Mouse (Mus musculus): ENCODE data around the gene Cdk14.

The Cdk14 gene

DNA sequence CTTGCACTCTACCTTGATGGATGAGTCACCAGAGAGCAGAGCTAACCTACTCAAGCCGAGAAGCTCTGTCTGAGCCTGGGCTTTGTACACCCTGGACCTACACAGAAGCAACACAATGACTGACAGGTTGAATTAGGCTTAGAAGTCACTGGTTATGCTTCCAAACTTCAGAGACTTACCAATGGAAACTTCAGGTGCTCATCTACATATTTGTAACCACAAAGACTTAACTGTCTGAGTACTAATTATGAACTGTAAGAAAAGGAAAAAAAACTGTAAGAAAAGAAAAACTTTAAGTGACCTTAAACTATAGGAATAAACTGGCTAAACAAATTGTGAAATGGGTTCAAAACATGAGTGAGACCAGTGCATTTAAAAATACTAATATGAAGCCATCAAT, 364.6 kb downstream of the Cdk14 start:
- no peak for DNase-seq

DNA sequence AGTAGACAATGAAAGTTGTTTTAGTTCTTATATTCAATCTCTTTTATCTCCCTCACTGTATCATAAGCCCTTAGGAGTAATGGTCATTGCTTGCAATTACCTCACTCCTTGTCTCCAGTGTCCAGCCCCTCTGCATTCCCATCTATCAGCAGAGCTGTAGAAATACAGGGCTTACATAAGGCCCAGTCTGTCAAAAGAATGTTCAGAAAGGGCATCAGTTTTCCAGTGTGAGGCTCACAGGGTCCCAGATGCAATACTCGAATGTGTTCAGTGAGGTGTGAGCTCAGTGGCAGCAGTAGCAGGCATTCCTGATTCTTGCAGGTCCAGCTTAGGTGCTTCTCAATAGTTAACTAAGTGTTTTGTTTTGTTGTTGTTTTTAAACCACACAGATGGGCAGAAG, 365.8 kb downstream of the Cdk14 start:
- DNase-seq, result no peak

DNA sequence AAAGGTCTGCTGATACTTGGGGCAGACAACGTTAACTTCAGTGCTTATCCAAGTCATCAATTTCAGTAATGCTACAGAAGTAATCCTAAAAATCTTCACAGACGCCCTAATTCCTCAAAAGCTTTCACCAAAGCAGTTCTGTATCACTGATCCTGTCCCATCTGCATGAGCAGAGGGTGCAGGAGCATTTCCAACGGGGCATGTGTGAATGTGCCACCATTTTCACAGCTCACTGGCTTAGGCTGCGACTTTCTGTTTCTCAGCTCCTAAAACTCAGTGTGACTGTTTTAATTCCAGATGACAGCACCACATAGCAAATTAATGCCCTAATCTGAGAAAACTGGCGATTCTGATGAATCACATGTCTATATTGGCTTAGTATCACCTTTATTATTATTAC, 375.8 kb downstream of the Cdk14 start:
- no peak for DNase-seq

DNA sequence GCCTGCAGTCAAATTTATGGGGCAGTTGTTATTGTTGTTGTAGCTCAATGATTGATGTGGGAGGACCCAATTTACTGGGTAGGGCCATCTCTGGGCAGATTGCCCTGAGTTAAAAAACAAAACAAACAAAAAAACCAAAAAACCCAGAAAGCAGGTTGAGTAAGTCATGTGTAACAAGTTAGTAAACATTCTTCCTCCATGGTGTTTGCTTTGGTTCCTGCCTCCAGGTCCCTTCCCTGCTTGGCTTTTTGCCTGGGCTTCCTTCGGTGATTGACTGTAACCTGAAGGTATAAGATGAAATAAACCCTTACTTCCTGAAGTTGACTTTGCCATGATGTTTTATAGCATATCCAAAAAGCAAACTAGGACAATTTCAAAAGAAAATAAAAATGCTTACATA, 377.4 kb downstream of the Cdk14 start:
- no peak for DNase-seq

DNA sequence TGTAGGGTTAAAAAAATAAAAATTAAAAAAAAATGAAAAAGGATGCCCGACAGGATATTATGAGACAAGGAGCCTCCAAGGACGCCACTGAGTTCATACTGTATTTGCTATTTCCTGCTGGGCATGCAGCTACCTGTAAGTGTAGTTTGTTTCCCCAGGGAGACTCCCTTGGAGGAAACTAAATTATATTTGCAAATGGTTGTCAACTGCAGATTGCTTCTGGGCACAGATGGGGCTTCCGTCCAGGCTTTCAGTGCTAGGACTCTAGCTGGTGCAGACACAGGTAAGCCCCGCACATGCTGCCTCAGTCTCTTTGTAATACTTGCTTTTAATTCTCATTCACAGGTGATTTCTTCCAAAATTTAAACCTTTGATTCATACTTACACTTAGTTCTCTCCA, 378.6 kb downstream of the Cdk14 start:
- no peak for DNase-seq

DNA sequence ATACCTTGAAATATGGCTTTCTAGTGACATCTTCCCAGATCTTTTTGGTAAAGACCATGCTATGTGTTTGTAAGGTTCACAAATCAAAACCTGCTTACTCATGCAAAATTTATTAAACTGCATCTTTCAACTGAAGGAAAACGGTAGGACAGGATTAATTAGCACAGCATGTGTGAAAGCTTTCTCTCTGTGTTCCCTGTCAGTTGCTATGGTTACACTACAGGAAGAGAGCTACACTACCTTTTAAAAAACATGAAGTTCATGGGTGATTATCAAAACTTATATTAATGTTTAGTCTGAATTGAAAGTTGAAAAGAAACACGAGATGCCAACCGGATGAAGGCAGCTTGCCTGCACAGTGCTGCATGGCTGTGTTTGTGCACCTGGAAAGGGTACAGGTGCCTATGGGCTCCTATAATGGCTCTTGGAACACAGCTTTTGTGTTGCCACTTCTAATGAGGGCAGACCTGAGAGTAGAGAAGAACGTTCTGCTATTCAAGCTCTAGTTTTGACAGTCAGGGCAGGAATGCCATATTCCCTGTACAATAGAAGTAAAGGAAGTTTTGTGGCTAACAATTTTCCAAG, 380.3 kb downstream of the Cdk14 start:
- DNase-seq, result no peak

DNA sequence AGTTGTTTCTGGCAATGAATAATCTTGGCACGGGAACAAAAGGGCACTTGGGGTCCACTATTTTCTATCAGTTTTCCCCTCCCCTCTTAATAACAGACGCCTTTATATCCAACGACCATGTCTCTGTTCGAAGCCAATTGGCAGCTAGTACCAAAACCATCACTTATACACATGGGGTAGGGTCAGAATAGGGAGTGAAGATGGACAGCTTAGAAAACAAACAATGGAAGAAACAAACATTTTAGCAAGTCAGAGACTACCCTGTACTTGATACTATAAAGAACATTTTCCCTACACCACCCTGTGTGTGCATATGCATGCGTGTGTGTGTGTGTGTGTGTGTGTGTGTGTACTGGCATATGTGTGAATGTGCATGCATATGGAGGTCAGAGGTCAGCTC, 386.7 kb downstream of the Cdk14 start:
- DNase-seq, result no peak

DNA sequence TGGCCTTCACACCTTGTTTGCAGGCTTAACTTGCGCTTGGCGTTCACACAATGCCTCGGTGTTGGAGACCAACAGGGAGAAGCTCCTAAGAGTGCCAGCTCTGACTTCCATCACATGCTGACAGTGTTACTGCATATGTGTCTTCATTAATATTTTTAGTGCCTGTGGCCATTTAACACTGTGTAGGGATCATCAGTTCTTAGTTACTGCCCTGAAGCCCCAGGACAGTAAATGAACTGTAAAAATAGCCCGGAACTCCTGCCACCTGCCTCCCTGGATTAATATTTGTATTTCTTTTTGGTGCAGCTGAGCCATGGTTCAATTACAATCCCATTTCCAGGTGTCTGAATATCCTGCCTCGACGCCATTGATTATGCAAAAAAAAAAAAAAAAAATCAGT, 387.3 kb downstream of the Cdk14 start:
- no peak for DNase-seq

DNA sequence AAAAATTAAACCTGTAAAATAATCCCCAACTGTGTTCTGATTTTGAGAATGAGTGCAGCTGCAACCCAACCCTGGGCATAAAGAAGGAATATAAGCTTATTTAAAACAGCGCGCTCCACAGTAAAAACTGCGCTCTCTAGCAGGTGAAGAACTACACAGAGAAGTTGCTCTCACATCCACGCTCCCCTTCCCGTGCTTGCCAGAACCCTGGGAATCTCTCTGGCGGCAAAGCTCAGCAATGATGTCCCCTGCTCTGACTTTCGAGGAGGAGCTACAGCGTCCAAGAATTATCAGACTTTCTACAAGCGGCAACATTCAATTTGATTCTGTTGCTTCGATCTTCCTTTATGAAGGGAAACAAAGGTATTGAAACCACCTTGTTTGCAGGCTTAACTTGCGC, 387.7 kb downstream of the Cdk14 start:
- DNase-seq, result no peak

DNA sequence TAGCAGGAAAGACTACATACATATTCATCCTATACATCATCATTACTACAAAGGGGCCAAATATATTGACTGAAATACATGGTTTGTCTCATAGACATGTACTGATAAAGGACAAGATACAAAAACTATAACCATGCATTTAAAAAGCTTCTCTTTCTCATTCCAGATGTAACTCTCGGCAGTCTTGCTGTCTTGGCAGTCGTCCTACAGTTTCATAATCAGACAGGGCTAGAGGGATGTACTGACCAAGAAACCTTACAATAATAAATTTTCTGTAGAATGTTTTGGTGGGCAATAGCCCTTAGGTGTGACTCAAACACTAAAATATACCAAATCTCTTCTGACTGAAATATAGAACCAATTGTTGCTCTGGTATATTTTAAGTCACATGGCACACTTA, 389.7 kb downstream of the Cdk14 start:
- DNase-seq, result no peak

DNA sequence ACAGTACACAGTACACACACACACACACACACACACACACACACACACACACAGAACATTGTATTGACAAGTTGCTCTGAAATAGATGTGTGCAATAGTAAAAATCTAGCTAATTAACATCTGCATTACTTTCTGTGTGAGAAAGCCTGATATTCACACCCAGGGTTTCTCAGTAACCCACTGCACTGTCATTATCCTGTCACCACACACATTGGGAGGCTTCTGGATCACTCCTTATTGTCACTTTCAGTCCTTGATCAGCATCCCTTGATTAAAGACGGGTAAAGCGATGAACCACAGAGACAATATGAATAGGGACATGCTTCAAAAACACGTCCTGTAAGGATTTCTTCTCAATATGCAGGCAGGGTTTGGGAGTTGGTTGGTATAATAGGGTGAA, 401.2 kb downstream of the Cdk14 start:
- no peak for DNase-seq

DNA sequence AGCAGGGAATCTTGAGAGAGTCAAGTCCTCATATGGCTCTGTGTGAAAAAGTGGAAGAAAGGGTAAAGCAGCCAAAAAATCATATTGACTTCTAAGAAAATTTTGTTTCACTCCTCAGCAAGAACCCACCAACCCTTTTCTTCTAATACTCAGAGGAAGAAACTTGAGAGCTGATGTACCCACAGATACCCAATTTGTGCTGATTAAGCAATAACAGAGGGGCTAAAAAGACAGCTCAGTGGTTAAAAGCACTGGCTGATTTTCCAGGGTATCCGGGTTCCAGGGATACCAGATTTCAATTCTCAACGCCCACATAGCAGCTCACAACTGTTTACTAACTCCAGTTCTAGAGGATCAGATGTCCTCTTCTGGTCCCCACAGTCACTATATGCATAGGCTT, 401.9 kb downstream of the Cdk14 start:
- no peak for DNase-seq

DNA sequence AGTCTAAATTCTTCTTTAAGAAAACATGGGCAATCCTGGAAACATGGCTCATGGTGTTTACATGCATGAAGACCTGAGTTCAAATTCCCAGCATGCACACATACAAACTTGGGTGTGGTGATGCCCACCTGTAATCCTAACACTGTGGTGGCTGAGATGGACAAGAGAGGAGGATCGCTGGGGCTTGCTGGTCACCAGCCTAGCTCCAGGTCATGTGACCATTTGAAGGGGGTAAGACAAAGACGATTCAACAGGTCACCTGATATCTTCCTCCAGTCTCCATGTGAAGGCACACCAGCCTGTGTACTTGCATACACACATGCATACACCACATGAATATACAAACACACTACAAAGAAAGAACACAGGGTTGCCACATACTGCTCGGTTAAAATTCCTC, 406.3 kb downstream of the Cdk14 start:
- DNase-seq, result no peak

DNA sequence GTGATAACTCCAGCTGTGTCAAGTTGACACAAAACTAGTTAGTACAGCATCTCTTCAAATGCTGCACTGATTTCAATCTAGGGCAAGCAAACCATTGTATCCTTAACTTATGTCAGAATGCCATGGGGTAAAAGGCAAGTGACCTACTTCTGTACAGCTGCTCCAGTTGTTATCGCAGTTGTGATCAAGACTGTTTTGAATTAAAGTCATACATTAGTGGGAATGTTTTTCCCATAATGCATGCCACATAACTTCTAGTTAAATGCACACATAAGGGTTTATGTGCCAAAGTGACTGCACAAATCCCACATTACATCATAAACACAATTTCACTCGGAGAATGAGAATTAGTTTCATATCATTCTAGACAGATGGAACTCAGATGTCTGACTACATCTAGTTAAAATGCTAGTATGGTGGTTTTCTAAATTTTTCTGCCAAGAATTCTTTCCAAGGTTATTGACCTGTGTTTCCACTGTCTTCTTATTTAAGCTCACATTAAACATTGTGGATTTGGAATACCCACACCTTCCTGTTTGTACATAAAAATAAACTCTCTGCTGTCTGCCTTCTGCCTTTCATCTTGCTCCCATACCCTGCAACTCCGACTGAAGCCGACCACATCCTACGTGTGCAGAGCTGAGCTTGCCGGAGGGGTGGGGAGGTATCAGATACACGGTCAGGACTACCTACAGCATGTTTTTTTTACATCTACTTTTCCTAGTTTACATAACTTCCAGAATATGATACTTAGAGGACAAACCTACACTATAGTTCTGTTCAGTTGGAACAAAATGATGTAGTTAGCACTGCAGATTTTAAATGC, 407.4 kb downstream of the Cdk14 start:
- no peak for DNase-seq

DNA sequence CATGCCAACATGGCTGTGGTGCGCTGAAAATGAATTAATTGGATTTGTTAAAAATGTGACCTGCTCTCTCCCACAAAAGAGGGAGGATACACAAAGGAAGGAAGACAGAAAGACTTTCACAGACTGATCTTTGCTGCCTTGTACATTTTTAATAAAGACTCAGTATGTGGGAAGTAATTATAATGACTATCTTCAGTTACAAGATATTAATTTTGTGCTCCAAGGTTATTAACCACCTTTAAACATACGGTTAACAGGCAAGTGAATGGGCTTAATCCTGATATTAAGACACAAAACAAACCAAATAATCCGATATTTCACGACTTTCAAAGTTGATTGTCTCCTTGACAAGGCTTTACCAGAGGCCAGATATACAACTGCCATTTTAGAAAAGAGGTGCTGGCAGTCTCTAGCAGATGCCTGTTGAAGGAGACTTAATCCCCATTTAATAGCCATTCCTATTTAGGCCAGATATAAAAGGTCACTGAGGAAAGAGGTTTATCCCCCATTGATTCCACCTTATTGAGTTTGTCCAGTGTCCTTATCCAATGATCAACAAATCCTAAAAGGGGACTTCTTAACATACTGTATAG, 411.9 kb downstream of the Cdk14 start:
- DNase-seq, result no peak

DNA sequence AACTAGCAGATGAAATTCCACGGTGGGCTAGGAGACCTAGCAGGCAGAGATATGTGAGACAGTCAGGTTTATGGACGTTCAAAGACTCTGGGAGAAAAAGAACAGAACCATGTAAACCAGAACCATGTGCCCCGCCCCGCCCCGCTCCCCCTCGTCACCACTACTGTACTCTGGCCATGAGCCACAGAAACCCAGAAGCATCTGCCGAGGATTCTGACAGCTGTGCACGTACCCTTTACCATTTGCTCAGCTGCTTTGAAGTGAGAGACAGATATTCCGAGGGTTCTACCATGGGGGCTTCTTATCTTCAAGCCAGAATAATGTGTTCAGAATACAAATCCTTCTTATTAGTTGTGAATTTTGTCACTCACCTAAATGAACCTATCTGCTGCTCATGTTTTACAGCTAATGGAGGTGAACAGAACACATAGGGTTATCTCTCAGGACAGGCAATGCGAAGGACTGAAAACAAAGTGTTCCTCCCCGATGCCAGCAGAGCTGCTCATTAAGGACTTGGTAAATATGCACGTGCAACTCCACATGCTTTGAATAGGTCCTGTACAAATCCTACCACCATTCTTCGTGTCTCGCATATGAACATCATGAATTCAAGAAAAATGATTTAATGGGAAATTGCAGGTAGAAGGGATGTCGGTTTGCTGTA, 412.5 kb downstream of the Cdk14 start:
- no peak for DNase-seq

DNA sequence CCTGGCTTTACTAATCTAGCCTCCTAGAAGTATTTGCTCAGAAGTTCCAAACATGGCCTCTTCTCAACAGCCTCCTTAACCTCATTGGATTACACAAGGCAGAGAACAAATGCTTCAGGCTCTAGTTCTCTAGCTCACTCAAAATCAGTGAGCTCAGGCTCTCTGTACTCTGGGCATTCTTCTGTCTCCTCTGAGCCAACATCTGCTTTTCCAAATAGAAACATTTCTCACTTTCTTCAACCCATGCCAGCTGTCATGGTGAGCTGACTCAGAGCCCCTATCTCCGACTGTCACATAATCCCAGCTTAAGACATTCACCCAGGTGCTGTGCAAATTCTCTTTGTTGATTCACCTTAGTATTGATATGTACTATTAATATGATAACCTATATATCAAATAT, 414.5 kb downstream of the Cdk14 start:
- no peak for DNase-seq

DNA sequence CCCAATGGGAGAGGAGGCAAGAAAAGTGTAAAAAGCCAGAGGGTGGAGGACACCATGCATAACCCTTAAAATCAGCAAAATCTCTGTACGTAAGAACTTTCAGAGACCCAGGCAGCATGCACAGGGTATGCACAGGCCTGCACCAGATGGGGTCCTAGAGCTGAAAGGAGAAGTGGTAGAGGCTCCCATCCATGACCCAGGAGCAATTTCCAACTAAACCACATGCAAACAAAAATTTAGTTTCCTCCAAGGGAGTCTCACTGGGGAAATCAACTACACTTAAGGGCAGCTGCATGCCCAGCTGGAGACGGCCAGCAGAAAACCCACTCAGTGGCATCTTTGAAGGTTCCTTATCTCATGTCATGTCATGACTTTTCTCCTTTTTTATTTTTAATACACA, 415.4 kb downstream of the Cdk14 start:
- DNase-seq, result no peak

DNA sequence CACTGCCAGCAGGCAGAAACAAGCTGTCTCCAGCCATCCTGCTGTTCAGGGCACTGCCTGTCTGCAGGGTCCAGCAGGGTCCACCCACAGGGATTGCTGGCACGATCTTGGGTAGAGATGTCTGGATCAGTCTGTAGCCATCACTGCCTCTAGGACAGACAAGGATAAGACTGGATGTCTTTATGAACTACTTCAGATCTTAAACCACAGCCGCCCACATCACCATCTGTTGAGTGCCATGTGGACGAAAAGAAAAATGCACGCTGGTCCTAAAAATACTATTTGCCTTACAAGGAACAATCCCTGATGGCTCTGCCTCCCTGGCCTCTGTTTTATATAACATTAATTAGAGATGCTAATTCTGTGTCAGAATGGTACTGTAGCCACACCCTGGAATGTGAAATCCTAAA, 426.9 kb downstream of the Cdk14 start:
- DNase-seq, result no peak

DNA sequence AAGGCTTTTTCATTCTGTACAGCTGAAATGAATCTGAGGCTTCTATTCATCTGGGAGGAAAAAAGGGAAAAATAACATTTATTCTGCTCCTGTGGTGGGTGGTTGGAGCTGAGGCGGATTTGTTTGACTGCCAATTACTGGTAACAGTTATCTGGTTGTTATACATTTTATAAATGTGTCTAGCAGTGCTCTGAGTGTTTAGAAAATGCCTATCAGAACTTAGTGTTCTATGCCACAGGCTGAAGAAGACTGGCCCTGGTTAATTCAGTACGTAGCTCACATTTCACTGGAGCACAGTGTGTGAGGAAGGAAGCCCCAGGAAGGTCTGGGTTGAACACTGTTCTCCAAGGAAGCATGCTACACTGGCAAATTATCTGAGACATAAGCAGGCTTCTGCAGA, 429.1 kb downstream of the Cdk14 start:
- no peak for DNase-seq

DNA sequence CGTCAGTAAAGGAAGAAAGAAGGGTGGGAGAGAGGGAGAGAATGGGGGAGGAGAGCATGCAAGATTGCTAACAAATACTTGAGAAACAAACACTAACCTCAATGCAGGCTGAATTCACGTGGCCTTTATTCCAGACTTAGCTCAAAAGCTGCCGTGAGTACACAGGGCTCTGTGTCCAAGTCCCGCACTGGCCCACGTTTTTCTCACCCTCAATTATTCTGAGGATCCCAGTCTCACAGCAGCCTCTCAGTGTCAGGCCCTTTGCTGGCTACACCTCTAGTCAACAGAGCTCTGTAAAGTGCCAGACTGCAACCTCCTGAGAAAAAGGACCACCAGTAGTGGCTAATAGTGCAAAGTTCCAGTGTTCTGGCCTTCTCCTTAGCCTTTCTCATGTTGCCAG, 429.9 kb downstream of the Cdk14 start:
- no peak for DNase-seq

DNA sequence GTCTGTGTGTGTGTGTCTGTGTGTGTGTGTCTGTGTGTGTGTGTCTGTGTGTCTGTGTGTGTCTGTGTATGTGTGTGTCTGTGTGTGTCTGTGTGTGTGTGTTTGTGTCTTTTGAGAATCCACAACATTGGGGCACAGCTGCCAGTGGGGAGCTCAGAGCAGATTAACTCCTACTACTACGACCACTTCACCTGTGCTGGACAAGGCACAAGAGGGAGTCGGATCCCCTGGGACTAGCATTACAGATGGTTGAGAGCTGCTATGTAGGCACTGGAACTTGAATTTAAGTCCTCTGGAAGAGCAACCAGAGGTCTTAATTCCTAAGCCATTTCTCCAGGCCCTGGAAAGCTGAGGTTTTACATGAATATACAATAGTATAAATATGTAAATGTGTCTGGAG, 433.9 kb downstream of the Cdk14 start:
- DNase-seq, result no peak

DNA sequence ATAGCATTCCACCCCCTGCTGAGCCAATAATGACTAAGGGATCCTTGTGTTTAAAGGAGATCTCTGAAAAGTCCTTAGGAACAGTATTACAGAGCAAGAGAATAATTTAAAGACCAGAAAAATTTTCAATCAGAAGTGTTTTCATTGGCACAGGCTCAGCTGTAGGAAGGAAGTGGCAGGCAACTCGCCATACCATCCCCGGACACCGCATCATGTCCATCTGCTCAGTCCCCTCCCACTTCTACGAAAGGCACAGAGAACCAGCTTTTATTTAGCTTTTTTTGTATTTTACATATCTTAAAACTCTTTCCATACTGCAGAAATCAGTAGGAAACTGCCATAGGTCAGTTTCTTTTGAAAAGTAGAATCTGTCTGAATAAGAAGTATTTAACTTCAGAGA, 440.6 kb downstream of the Cdk14 start:
- DNase-seq, result no peak

DNA sequence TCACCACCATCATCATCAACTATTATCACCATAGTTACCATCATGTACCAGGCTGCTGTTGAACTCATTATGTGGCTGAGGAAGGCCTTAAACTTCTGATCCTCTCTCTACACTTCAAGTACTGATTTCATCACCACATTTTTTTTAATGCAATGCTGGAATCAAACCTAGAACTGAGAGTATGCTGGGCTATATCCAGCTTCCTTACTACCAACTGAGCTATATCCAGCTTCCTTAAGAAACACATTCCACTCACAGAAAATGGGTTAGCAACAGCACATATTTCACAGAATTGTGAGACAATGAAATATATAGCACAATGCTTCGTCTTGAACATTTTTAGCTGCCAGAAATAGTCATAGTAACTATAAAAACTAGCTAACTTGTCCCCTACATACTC, 446.7 kb downstream of the Cdk14 start:
- no peak for DNase-seq
